Mouse (Mus musculus) adrenal gland, postnatal 10 days (tissue): ENCODE data around the gene Oxct2a. TPM values are rescaled to one million over a fixed set of nuclear protein-coding genes. Genes with fewer than 3 reads are reported as not detected.
"Not testable (repeated sequence)": the region's sequence is repeated elsewhere in the genome, so short reads cannot be mapped to it uniquely, and the experiment has no call there.

Experiments used
- DNase-seq: peaks from one replicate; pipeline ENCODE4 v3.0.0; 2021; ENCODE audit warnings: mixed read lengths
- total RNA-seq, 2 experiments: library from RNA; stranded (reverse); gene quantifications; 2 replicates each; pipeline ENCODE4 v1.2.3; 2021

Gene Oxct2a
- total RNA-seq, 2 experiments from 2014 or later: 0.18 TPM; not detected in 1

DNA sequence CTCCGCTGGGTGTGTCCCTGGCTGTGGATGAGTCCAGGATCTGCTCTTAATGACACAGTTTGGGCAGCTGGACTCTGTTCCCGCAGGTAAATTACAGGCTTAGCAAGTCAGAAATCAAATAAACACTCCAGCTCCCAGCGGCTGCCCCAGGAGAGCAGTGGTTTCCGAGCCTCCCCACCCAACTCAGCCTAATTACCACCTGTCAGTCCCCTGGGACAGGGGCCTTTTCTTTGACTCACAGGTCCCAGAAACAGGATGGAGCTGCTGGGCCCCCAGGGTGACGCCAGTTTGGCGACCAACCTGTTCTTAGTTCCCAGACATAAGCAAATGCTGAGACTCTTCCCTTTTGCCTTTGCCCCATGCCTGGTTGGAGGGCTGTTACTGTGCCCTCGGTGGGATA, 11.6 kb downstream of the Oxct2a start:
- DNase-seq: no peak

GRCm38 (mm10) chr4:123308292-123308691, 15.1 kb downstream of the Oxct2a start:
- no peak for DNase-seq

- DNase-seq: no peak
Observed at GRCm38 (mm10) chr4:123306999-123307398, 16.4 kb downstream of the Oxct2a start.

DNA sequence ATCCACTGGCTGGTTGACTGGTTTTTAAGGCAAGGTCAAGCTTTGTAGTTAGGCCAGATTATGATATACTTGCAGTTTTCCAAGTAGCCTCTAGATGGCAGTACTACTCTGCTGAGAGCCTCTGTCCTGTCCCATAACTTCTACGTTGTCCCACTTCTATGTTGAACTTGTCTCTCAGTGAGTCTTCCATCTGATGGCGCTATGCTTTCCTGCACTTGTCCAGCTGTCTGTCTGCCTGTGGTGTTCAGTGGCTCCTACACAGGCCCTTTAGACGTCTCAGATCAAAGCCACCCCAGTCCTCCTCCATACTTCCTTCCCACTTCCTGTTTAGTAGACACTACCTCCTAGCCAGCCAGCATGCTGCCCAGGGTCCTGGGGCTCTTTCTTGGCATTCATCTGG, 17.6 kb downstream of the Oxct2a start:
- peak; percentile 46 for DNase-seq

DNA sequence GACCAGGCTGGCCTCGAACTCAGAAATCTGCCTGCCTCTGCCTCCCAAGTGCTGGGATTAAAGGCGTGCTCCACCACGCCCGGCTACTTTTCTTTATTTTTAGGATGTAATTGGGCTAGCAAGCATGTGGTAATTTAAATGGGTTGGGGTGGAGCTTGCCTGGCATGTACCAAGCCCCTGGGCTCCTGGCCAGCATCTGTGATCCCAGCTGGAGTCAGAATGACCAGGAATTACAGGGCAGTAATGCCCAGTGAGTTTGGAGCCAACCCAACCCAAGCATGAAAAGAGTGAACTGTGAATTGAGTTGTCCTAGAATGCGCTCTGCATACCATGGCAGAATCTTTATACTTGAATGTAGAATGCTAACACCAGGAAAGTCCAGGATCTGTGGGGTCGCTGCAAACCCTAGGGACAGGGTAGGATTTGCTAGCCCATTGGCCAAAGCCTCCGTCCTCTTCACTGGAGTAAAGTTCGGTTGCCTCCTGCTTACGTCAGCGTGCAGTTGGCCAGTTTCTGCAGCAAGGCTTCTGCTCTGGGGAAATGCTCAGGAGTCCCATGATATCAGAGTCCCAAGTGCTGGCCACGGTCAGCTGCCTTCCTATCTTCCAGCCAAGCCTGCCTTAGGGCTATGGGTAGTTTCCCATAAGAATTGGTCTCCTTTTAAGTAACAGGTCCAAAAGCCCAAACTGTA, 24.3 kb downstream of the Oxct2a start:
- DNase-seq: peak; percentile 77

GRCm38 (mm10) chr4:123298226-123298625, 25.2 kb downstream of the Oxct2a start:
- DNase-seq: no peak

DNA sequence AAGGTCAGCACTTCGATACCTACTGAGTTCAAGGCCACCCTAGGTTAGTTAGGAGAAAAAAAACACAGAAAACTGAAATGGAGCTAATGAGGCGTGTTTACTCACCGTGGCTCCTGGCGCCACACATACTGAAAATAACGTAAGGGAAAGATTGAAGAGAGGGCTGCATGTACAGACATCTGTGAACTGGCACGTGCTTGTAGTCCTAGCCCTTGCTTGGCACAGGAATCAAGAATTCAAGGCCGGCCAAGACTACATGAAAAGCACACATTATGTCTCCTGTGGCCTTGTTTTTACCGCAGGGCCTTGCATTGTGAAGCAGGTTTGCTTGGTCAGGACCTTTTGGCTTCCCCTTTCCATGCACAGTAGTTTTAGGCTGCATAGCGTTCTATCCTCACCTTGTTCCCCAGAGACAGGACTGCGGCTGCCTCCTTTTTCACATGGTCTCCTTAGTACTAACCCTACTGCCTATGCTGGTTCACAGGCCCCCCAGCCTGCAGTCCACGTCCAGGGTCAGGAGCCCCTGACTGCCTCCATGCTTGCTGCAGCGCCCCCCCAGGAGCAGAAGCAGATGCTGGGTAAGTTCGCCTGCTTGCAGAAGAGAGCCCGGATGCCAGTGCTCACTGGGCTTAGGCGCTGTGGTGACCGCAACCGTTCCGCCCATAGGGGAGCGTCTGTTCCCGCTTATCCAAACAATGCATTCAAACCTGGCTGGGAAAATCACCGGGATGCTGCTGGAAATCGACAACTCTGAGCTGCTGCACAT, 26.1 kb downstream of the Oxct2a start:
- peak; percentile 66 for DNase-seq

DNA sequence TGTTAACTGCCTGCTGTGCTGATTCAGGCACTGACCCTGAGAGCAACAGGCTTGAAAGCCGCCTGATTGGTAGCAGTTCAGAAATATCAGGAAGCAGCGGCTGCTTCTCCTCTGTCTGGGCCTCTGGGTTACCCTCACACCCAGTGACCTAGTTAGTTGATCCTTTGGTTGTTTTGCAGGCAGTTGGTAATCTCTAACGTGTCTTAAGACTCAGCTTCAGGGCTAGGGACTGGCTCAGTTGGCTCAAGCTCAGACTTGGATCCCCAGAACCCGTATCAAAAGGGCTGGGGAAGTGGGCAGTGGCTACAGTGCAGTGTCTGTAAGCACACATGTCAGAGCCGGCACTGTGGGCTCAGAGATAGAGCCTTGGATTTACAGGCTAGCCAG, 27.3 kb downstream of the Oxct2a start:
- peak; percentile 28 for DNase-seq

- DNase-seq: peak; percentile 29
Observed at GRCm38 (mm10) chr4:123295516-123296147, 27.8 kb downstream of the Oxct2a start.

DNA sequence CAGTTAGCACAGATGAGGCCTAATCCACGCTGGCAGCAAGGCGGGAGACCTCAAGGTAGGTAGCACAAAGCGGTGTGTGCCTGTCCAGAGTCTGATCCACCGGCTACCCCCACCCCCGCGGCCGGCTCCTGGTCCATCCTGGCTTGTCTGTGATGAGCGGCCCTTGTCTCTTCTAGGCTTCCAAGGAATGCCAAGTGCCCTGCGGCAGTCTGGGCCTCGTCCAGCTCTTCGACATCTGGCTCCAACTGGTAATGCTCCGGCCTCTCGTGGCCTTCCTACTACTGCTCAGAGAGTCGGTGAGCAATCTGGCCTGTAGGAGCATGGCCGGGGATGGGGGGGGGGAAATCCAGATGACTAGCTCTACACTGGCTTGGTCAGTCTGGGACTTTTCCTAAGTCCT, 28.4 kb downstream of the Oxct2a start:
- not testable (repeated sequence) for DNase-seq

DNA sequence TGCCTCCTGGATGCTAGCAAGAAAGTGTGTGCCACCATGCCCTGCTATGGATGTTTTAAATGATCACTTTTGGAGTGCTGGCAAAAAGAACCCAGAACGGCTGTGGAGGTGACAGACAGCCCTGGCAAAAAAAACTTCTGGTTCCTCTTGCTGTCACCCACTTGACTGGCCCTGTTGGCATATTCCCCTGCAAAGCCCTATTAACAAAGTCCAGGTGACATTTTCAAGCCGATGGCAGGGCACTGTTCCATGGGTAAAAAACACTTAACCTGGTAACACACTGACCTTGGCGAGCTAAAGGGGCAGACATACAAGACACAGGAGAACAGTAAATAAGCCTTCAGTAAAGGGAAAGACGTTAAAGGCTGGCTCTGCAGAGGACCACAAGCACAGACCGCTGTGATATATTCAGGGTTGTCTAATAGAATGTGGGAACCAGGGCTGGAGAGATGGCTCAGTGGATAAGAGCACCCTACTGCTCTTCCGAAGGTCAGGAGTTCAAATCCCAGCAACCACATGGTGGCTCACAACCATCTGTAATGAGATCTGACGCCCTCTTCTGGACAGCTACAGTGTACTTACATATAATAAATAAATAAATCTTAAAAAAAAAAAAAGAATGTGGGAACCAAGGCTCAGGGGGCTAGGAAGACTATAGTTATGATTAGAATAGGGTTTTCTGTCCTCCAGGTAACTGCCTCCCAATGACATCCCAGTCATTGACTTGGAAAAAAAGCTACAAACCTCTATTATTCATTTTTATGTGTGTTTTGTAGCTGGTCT, 29.6 kb downstream of the Oxct2a start:
- no peak for DNase-seq

DNA sequence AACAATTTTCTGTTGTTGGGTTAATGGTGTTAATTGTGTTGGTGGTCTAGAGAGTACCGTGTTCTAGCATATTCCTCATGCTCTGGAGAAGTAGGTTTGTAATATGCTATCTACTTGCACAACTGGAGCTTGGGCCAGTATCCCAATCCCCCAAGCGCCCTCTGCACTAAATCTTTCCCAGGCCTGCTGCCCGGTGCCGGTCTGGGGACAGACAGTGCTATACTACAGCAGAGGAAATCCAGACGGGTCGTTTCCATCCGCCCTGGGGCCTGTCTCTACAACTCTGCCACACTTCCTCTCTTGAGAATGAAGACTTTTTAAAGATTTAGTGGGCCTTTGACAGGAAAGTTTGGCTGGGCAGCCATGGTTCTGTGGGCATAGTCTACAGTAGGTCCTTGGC, 30.4 kb downstream of the Oxct2a start:
- DNase-seq: peak; percentile 66

DNA sequence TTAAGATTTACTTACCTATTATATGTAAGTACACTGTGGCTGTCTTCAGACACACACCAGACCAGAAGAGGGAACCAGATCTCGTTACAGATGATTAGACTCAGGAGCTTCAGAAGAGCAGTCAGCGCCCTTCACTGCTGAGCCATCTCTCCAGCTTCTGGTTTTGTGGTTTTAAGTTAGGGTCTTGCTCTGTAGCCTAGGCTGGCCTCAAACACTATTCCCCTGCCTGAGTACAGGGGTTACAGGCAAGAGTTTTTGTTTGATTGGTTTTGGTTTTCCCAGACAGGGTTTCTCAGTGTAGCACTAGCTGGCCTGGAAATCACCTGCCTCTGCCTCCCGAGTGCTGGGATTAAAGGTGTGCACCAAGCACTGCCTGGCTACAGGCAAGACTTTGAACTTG, 31.0 kb downstream of the Oxct2a start:
- DNase-seq: no peak

DNA sequence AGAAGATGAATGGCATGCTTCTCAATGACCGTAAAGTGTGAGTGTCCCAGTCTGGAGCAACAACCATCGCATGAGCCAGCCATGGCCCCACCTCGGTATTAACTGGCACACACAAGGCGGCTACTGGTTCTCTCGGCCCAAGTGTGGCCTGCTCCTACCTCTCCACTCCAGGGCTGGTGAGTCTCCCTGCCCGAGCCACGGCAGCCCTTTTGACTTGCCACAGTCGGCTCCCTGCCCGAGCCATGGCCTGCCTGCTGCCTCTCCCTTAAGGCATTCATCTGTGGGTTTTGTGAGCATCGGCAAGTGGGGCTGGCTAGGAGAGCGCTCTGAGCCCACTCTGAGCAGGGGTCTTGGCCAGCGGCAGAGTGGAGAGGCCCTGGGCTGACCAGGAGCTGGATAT, 34.4 kb downstream of the Oxct2a start:
- peak; percentile 19 for DNase-seq

GRCm38 (mm10) chr4:123286790-123287189, 36.6 kb downstream of the Oxct2a start:
- no peak for DNase-seq

GRCm38 (mm10) chr4:123284731-123285624, 38.5 kb downstream of the Oxct2a start:
- DNase-seq: no peak

DNA sequence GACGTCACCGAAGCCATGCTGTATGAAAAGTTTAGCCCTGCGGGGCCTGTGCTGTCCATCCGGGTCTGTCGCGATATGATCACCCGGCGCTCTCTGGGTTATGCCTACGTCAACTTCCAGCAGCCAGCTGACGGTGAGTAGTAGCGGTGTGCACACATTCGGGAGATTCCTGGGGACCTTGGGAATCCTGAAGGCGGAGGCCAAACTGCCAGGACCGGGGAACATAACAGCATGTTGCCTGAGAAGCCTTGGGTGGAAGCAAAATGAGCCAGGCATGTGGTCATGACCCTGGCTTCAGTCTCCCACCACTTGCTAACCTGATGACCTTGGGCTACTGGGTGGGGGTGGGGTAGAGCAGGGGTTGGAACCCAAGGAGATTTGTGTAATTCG, 39.8 kb downstream of the Oxct2a start:
- DNase-seq: peak; percentile 51

DNA sequence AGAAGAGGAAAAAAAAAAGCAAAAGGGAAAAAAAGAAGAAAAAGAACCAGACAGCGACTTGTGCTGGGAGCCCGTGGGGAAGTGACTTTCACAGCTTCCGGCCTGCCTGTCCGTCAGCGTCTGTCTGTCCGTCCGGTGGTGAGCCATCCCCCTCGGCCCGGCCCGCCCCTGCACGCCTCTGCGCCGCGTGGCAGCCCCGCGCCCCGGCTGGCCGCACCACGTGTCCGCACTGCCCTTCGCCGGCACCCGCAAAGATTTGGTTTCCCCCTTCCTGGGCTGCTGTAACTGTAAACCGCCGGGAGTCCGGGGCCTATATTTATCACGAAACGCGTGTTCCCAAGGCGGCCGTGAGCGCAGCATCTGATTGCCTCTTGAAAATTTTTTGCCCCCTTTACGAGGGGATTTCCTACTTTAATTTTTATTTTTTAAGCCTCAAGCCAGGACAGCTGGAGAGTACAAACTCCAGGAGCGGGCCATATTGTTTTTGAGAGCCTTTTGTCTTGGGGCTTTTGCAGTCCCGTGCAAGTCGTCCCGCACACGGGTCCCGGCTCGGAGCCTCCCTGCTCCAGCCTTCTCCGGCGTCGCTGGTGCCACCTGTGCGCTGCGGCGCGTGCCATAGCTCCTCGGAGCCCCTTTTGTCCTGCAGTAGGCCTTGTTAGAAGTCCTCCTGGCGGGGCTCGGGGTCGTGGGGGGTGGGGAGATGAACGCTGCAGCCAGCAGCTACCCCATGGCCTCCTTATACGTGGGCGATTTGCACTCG, 40.3 kb downstream of the Oxct2a start:
- peak; percentile 64 for DNase-seq

DNA sequence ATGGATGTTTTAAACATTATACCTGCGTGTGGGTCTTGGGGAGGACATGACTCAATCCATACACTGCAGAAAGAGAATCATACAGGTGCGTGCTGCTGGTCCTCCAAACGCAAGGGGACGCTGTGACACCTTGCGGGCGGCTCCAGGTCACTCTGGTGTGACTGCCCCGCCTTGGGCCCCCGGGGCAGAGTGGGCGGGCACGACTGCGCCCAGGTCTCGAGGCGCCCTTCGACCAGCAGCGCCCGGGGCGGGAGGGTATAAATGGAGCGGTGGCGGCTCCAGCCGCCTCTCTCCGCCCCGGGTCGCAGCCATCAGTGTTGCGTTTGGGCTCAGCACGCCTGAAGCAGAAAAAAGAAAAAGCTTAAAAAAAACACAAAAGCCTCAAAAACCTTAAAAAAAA, 40.9 kb downstream of the Oxct2a start:
- peak; percentile 96 for DNase-seq

- DNase-seq: no peak
Observed at GRCm38 (mm10) chr4:123280117-123280516, 43.3 kb downstream of the Oxct2a start.
